Mouse (Mus musculus): Measurements from ENCODE around the gene Cnnm1.

GRCm38 (mm10) chr19:43451563-43451962, 11.3 kb downstream of the Cnnm1 start:
- no peak for TF ChIP-seq CTCF (IDR thresholded peaks at IDR 0.05; ENCODE audit: extremely low read depth, insufficient read depth, low read length)
- TF ChIP-seq POLR2A (IDR thresholded peaks at IDR 0.05; ENCODE audit: extremely low read depth, insufficient read depth, low read length), result no peak
